Mouse (Mus musculus) MEL (cell line): ENCODE results near the gene B3gntl1. TPM values are rescaled to one million over a fixed set of nuclear protein-coding genes. Genes with fewer than 3 reads are reported as not detected.

Experiments used
- DNase-seq: peaks from one replicate; pipeline ENCODE4 v3.0.0; 2011; ENCODE audit warnings: low read depth, low spot score
- H3K27ac ChIP-seq: 2 replicates; pipeline ENCODE4 v1.5.1; 2012; ENCODE audit warnings: low read depth, mild to moderate bottlenecking, control low read depth, low read length, moderate library complexity; ENCODE audit not compliant: control insufficient read depth
- H3K27me3 ChIP-seq, 2 experiments: fragments of 150-350 bp in 1 of 2; sonication (generic) in 1 of 2; 2 replicates each; pipeline ENCODE4 v1.6.1; 2012; ENCODE audit warnings: low read length in 2 of 2, mild to moderate bottlenecking in 2 of 2, improper control_type of control experiment in 1 of 2, moderate library complexity in 1 of 2; ENCODE audit not compliant: insufficient read depth in 2 of 2, control insufficient read depth in 1 of 2
- H3K36me3 ChIP-seq, 2 experiments: 2 replicates each; pipeline ENCODE4 v1.6.1; 2012 to 2014; ENCODE audit warnings: low read length in 2 of 2, improper control_type of control experiment in 1 of 2, inconsistent platforms in 1 of 2, mild to moderate bottlenecking in 1 of 2; ENCODE audit not compliant: insufficient read depth in 2 of 2, control insufficient read depth in 1 of 2
- H3K4me1 ChIP-seq, 2 experiments: fragments of 150-350 bp in 1 of 2; sonication (generic) in 1 of 2; 2 replicates each; pipeline ENCODE4 v1.6.1; 2012; ENCODE audit warnings: low read length in 2 of 2, improper control_type of control experiment in 1 of 2, mild to moderate bottlenecking in 1 of 2; ENCODE audit not compliant: insufficient read depth in 2 of 2, control insufficient read depth in 1 of 2
- H3K4me3 ChIP-seq, 2 experiments: fragments of 150-350 bp in 1 of 2; sonication (generic) in 1 of 2; 2 replicates each; pipeline ENCODE4 v1.5.1; 2012; ENCODE audit warnings: low read depth in 2 of 2, low read length in 2 of 2, mild to moderate bottlenecking in 2 of 2, moderate library complexity in 2 of 2, control low read depth in 1 of 2, improper control_type of control experiment in 1 of 2; ENCODE audit not compliant: control insufficient read depth in 1 of 2, insufficient read depth in 1 of 2
- H3K79me2 ChIP-seq: 2 replicates; pipeline ENCODE4 v1.6.1; 2012; ENCODE audit warnings: mild to moderate bottlenecking, low read length, moderate library complexity; ENCODE audit not compliant: control insufficient read depth, poor library complexity, insufficient read depth
- H3K9ac ChIP-seq: 2 replicates; pipeline ENCODE4 v1.6.1; 2012; ENCODE audit warnings: low read depth, mild to moderate bottlenecking, control low read depth, low read length, moderate library complexity; ENCODE audit not compliant: control insufficient read depth, poor library complexity, severe bottlenecking
- H3K9me3 ChIP-seq: fragments of 150-350 bp; sonication (generic); replicated peaks from 2 replicates; pipeline ENCODE4 v1.6.1; 2012; ENCODE audit warnings: mild to moderate bottlenecking, low read length, improper control_type of control experiment, moderate library complexity; ENCODE audit not compliant: insufficient read depth
- CHD2 ChIP-seq: IDR thresholded peaks from 2 replicates; pipeline ENCODE4 v1.6.1; 2011; ENCODE audit warnings: low read length, improper control_type of control experiment
- CTCF ChIP-seq, 3 experiments: IDR thresholded peaks in 2 of 3; conservative IDR thresholded peaks in 1 of 3; 2 replicates each; pipeline ENCODE4 v1.5.1; 2011 to 2012; ENCODE audit warnings: low read length in 3 of 3, low read depth in 2 of 3, mild to moderate bottlenecking in 2 of 3, improper control_type of control experiment in 1 of 3, inconsistent platforms in 1 of 3, mixed read lengths in 1 of 3, moderate library complexity in 1 of 3; ENCODE audit not compliant: control insufficient read depth in 1 of 3, insufficient read depth in 1 of 3, poor library complexity in 1 of 3, severe bottlenecking in 1 of 3
- ELF1 ChIP-seq: IDR thresholded peaks from 2 replicates; pipeline ENCODE4 v1.6.1; 2014; ENCODE audit warnings: low read depth, mild to moderate bottlenecking, inconsistent platforms, low read length, improper control_type of control experiment, moderate library complexity
- ETS1 ChIP-seq: IDR thresholded peaks from 2 replicates; pipeline ENCODE4 v1.6.1; 2012; ENCODE audit warnings: low read depth, mild to moderate bottlenecking, inconsistent platforms, low read length, improper control_type of control experiment, moderate library complexity
- HCFC1 ChIP-seq: IDR thresholded peaks from 2 replicates; pipeline ENCODE4 v1.6.1; 2012; ENCODE audit warnings: low read depth, mild to moderate bottlenecking, inconsistent platforms, low read length, improper control_type of control experiment, moderate library complexity
- MAFK ChIP-seq: IDR thresholded peaks from 2 replicates; pipeline ENCODE4 v1.6.1; 2011; ENCODE audit warnings: low read depth, mild to moderate bottlenecking, low read length, improper control_type of control experiment, borderline replicate concordance
- MAZ ChIP-seq: IDR thresholded peaks from 2 replicates; pipeline ENCODE4 v1.6.1; 2012; ENCODE audit warnings: low read depth, mild to moderate bottlenecking, inconsistent platforms, low read length, improper control_type of control experiment
- MEF2A ChIP-seq: IDR thresholded peaks from 2 replicates; pipeline ENCODE4 v1.6.1; 2014; ENCODE audit warnings: low read depth, mild to moderate bottlenecking, inconsistent platforms, low read length, improper control_type of control experiment; ENCODE audit not compliant: poor library complexity, insufficient replicate concordance, severe bottlenecking; ENCODE audit errors: extremely low read depth
- MXI1 ChIP-seq: IDR thresholded peaks from 2 replicates; pipeline ENCODE4 v1.6.1; 2011; ENCODE audit warnings: mild to moderate bottlenecking, low read depth, low read length, improper control_type of control experiment
- MYB ChIP-seq: IDR thresholded peaks from 2 replicates; pipeline ENCODE4 v1.6.1; 2011; ENCODE audit warnings: mild to moderate bottlenecking, low read depth, low read length, improper control_type of control experiment
- NELFE ChIP-seq: IDR thresholded peaks from 2 replicates; pipeline ENCODE4 v1.6.1; 2011; ENCODE audit warnings: low read depth, low read length, improper control_type of control experiment
- NRF1 ChIP-seq: IDR thresholded peaks from 2 replicates; pipeline ENCODE4 v1.6.1; 2014; ENCODE audit warnings: low read depth, mild to moderate bottlenecking, inconsistent platforms, low read length, improper control_type of control experiment, moderate library complexity; ENCODE audit not compliant: poor library complexity, insufficient read depth, severe bottlenecking
- POLR2A ChIP-seq, 2 experiments: IDR thresholded peaks; 2 replicates each; pipeline ENCODE4 v1.6.1; 2011 to 2012; ENCODE audit warnings: low read length in 2 of 2, mild to moderate bottlenecking in 2 of 2, control low read depth in 1 of 2, improper control_type of control experiment in 1 of 2, low read depth in 1 of 2, moderate library complexity in 1 of 2; ENCODE audit not compliant: control insufficient read depth in 1 of 2, insufficient read depth in 1 of 2, poor library complexity in 1 of 2
- POLR2AphosphoS2 ChIP-seq: IDR thresholded peaks from 2 replicates; pipeline ENCODE4 v1.6.1; 2011; ENCODE audit warnings: low read length, improper control_type of control experiment
- RAD21 ChIP-seq: IDR thresholded peaks from 2 replicates; pipeline ENCODE4 v1.6.1; 2011; ENCODE audit warnings: mild to moderate bottlenecking, low read depth, low read length, improper control_type of control experiment
- RCOR1 ChIP-seq: IDR thresholded peaks from 2 replicates; pipeline ENCODE4 v1.6.1; 2012; ENCODE audit warnings: low read depth, mild to moderate bottlenecking, inconsistent platforms, low read length, improper control_type of control experiment
- SIN3A ChIP-seq: IDR thresholded peaks from 2 replicates; pipeline ENCODE4 v1.6.1; 2012; ENCODE audit warnings: low read length, improper control_type of control experiment, inconsistent platforms
- SMC3 ChIP-seq: IDR thresholded peaks from 2 replicates; pipeline ENCODE4 v1.6.1; 2011; ENCODE audit warnings: low read depth, low read length, improper control_type of control experiment
- TAL1 ChIP-seq: IDR thresholded peaks from 2 replicates; pipeline ENCODE4 v1.6.1; 2012; ENCODE audit warnings: mild to moderate bottlenecking, inconsistent platforms, low read length, moderate library complexity, mixed read lengths
- TCF12 ChIP-seq: IDR thresholded peaks from 2 replicates; pipeline ENCODE4 v1.6.1; 2014; ENCODE audit warnings: low read depth, mild to moderate bottlenecking, inconsistent platforms, low read length, improper control_type of control experiment, moderate library complexity
- UBTF ChIP-seq: IDR thresholded peaks from 2 replicates; pipeline ENCODE4 v1.6.1; 2012; ENCODE audit warnings: low read depth, mild to moderate bottlenecking, inconsistent platforms, low read length, improper control_type of control experiment, moderate library complexity, borderline replicate concordance; ENCODE audit not compliant: insufficient read depth
- USF2 ChIP-seq, 2 experiments: IDR thresholded peaks; 2 replicates each; pipeline ENCODE4 v1.6.1; 2011 to 2012; ENCODE audit warnings: improper control_type of control experiment in 2 of 2, low read length in 2 of 2, borderline replicate concordance in 1 of 2, inconsistent platforms in 1 of 2, low read depth in 1 of 2, mild to moderate bottlenecking in 1 of 2; ENCODE audit not compliant: insufficient read depth in 1 of 2
- ZC3H11A ChIP-seq: IDR thresholded peaks from 2 replicates; pipeline ENCODE4 v1.6.1; 2012; ENCODE audit warnings: low read depth, mild to moderate bottlenecking, inconsistent platforms, low read length, improper control_type of control experiment
- ZKSCAN1 ChIP-seq: IDR thresholded peaks from 2 replicates; pipeline ENCODE4 v1.6.1; 2012; ENCODE audit warnings: low read depth, mild to moderate bottlenecking, inconsistent platforms, low read length, improper control_type of control experiment, moderate library complexity
- ZMIZ1 ChIP-seq: IDR thresholded peaks from 2 replicates; pipeline ENCODE4 v1.6.1; 2012; ENCODE audit warnings: low read depth, mild to moderate bottlenecking, inconsistent platforms, low read length, improper control_type of control experiment, moderate library complexity
- ZNF384 ChIP-seq: IDR thresholded peaks from 2 replicates; pipeline ENCODE4 v1.6.1; 2012; ENCODE audit warnings: low read depth, mild to moderate bottlenecking, inconsistent platforms, low read length, improper control_type of control experiment
- polyA plus RNA-seq, 2 experiments: library from polyadenylated mRNA; stranded (reverse) in 1 of 2; unstranded in 1 of 2; fragments of >175 nt in 1 of 2; fragments of >200 nt in 1 of 2; gene quantifications; 2 replicates each; pipeline versions ENCODE4 v1.2.1 to v1.2.4; 2012; ENCODE audit warnings: low replicate concordance in 2 of 2, low read depth in 1 of 2; ENCODE audit not compliant: insufficient read length in 2 of 2, insufficient read depth in 1 of 2, missing spikeins in 1 of 2
- total RNA-seq: library from RNA; depleted of rRNA; stranded (reverse); fragments of 300-350 nt; gene quantifications from 2 replicates; pipeline ENCODE4 v1.2.3, GENCODE M21; 2012

The B3gntl1 gene
- total and polyA plus RNA-seq, 3 experiments: 4.7 to 5.6 TPM; not detected in 1

GRCm38 (mm10) chr11:121702895-121703618 is 30.1 kb upstream of the B3gntl1 start:
- H3K27me3 ChIP-seq: no peaks in the 10 kb centered on the region
- H3K36me3 ChIP-seq: peaks cover 0 to 11% of the 10 kb centered on the region in 2 experiments; a peak in 2 of 4 replicates
- TF ChIP-seq MAFK (0 out of 2 replicates have a peak, but pooled peaks have one; percentile 40), SIN3A (peak; percentile 52), SMC3 (no peak), NRF1 (peak; percentile 52; the same call in 1 of the 2 replicates), CTCF (IDR thresholded peaks at IDR 0.05 in 2 of 3, conservative IDR thresholded peaks at IDR 0.05 in 1 of 3; ENCODE audit: control insufficient read depth in 1 of 3, insufficient read depth in 1 of 3, low read depth in 2 of 3, low read length in 3 of 3, poor library complexity in 1 of 3, severe bottlenecking in 1 of 3) (no peak), ELF1 (no peak), ETS1 (0 out of 2 replicates have a peak, but pooled peaks have one; percentile 5), NELFE (peak; percentile 8; the same call in 1 of the 2 replicates), HCFC1 (peak; percentile 47; the same call in 1 of the 2 replicates)
- TF ChIP-seq, all 39 proteins: peak for 6
- Histone ChIP-seq H3K4me3 (peak overlapping the region; percentile 69 to 75), H3K79me2 (no peaks in the 10 kb centered on the region), H3K9ac (peak overlapping the region; percentile 63), H3K27ac (no peak overlapping the region), H3K4me1 (peaks cover 4 to 25% of the 10 kb centered on the region in 2 experiments; a peak in 3 of 4 replicates), H3K9me3 (no peaks in the 10 kb centered on the region)
- DNase-seq: peak; percentile 80

GRCm38 (mm10) chr11:121702111-121702894 is 29.4 kb upstream of the B3gntl1 start:
- Histone ChIP-seq H3K4me1 (peaks cover 4 to 21% of the 10 kb centered on the region in 2 experiments; a peak in 3 of 4 replicates), H3K79me2 (no peaks in the 10 kb centered on the region), H3K27me3 (no peaks in the 10 kb centered on the region), H3K27ac (no peak overlapping the region), H3K4me3 (peak overlapping the region; percentile 69 to 75), H3K36me3 (peaks cover 0 to 10% of the 10 kb centered on the region in 2 experiments; a peak in 2 of 4 replicates), H3K9me3 (no peaks in the 10 kb centered on the region), H3K9ac (peak overlapping the region; percentile 63)
- peak; percentile 84 for DNase-seq
- TF ChIP-seq SMC3: peak; percentile 0; the same call in 1 of the 2 replicates
- TF ChIP-seq CHD2: no peak
- no peak for TF ChIP-seq TCF12
- 0 out of 2 replicates have a peak, but pooled peaks have one; percentile 38 for TF ChIP-seq UBTF
- TF ChIP-seq ZC3H11A: no peak
- no peak for TF ChIP-seq RCOR1
- no peak for TF ChIP-seq ZNF384
- TF ChIP-seq MYB: no peak
- 0 out of 2 replicates have a peak, but pooled peaks have one; percentile 9 for TF ChIP-seq ELF1
- no peak for TF ChIP-seq POLR2AphosphoS2
- peak; percentile 48 for TF ChIP-seq ETS1
- TF ChIP-seq MEF2A: no peak
- TF ChIP-seq NELFE: peak; percentile 35; the same call in 1 of the 2 replicates
- peak; percentile 26 to 46; a peak in 1 of 4 replicates for TF ChIP-seq POLR2A (IDR thresholded peaks at IDR 0.05; ENCODE audit: control insufficient read depth in 1 of 2, insufficient read depth in 1 of 2, low read depth in 1 of 2, low read length in 2 of 2, poor library complexity in 1 of 2)
- TF ChIP-seq USF2 (IDR thresholded peaks at IDR 0.05; ENCODE audit: borderline replicate concordance in 1 of 2, insufficient read depth in 1 of 2, low read depth in 1 of 2, low read length in 2 of 2): no peak
- TF ChIP-seq TAL1: no peak
- TF ChIP-seq RAD21: no peak
- peak; percentile 71 for TF ChIP-seq MXI1
- peak; percentile 76; the same call in 1 of the 2 replicates for TF ChIP-seq MAZ
- 0 out of 2 replicates have a peak, but pooled peaks have one; percentile 23 for TF ChIP-seq ZMIZ1
- peak; percentile 52 for TF ChIP-seq NRF1
- no peak for TF ChIP-seq ZKSCAN1
